ENCODE assay signal across 12 mouse cellular contexts in the genomic region with DNA sequence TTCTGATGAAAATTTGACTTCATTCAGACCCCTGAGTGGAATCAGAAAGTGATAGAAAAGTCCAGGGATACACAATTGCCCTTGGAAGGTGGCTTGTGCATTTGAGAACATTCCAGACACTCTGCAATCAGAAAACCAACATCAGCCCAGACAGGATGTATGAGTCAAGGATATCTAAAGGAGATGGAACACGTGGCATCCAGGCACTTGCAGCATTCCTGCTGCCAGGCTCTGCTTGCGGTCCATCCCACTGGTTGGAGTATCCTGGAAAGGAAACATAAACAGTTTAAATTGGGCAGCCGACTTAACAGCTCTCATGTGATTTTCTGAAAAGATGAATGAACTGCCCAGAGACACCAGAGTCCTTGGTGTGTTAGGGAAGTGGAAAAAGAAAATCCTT.
A peak's percentile ranks its signal among the peaks of the same experiment; 100 is the strongest.
DNase-seq lines count a peak whose midpoint lies in the region; ATAC-seq and TF ChIP-seq lines count a peak whose summit lies in the region.
"Had no signal": no experiment of that assay in that cellular context is flagged by ENCODE, and none has a peak within 500 bp of the region (broad histone marks: within the 10 kb centered on the region; RNA-seq: fewer than 3 reads in every experiment).

No protein-coding gene starts in this region.

- no peak overlapping the region for H3K9ac ChIP-seq in lung, embryonic 14.5 days
- H3K9ac ChIP-seq in limb, embryonic 12.5 days (replicated peaks), result no peak overlapping the region

- DNase-seq in heart, embryonic 10.5 days (ENCODE audit: low spot score), result peak; percentile 78
- DNase-seq in heart, adult 11 months, result no peak
- DNase-seq in lung, embryonic 14.5 days, result peak; percentile 56
- DNase-seq in lung, postnatal 36 days, result no peak
- DNase-seq in embryo, embryonic 11 days, result peak; percentile 49
- DNase-seq in ovary, adult 18-20 months (ENCODE audit: low spot score), result no peak
- no peak for DNase-seq in cerebellum, postnatal 14 days
- DNase-seq: cerebellum, adult 9-10 months; gastrocnemius, postnatal 10 days had no signal

- H3K9me3 ChIP-seq in heart, embryonic 10.5 days, result no peaks in the 10 kb centered on the region
- no peaks in the 10 kb centered on the region for H3K9me3 ChIP-seq in lung, embryonic 14.5 days (ENCODE audit: low read depth, low read length)
- no peaks in the 10 kb centered on the region for H3K9me3 ChIP-seq in limb, embryonic 12.5 days

- no peak for TF ChIP-seq CTCF in lung, embryonic 14.5 days (IDR thresholded peaks at IDR 0.05; ENCODE audit: low read depth)

- no peaks in the 10 kb centered on the region for H3K36me3 ChIP-seq in heart, embryonic 10.5 days
- H3K36me3 ChIP-seq in lung, embryonic 14.5 days (ENCODE audit: insufficient read depth), result no peaks in the 10 kb centered on the region
- H3K36me3 ChIP-seq in limb, embryonic 12.5 days, result no peaks in the 10 kb centered on the region

- no peak overlapping the region for H3K4me3 ChIP-seq in heart, embryonic 10.5 days
- H3K4me3 ChIP-seq in lung, embryonic 14.5 days (ENCODE audit: low read depth, low read length), result no peak overlapping the region
- no peak overlapping the region for H3K4me3 ChIP-seq in limb, embryonic 12.5 days (replicated peaks)

- peak; percentile 65 for ATAC-seq in lung, embryonic 14.5 days (ENCODE audit: insufficient read depth)
- peak; percentile 56; the same call in 1 of the 2 replicates for ATAC-seq in limb, embryonic 12.5 days (ENCODE audit: insufficient number of reproducible peaks, insufficient read depth, low FRiP score, low TSS enrichment, low read depth)
- ATAC-seq: inflammation-experienced regulatory T-cells, adult 6 months; midbrain, embryonic 16.5 days had no signal

- peak overlapping the region; percentile 72; the same call in 1 of the 2 replicates for H3K27ac ChIP-seq in heart, embryonic 10.5 days
- no peak overlapping the region for H3K27ac ChIP-seq in lung, embryonic 14.5 days (ENCODE audit: low read depth)
- H3K27ac ChIP-seq in limb, embryonic 12.5 days, result no peak overlapping the region

- H3K27me3 ChIP-seq in heart, embryonic 10.5 days (ENCODE audit: insufficient read depth, poor library complexity, severe bottlenecking), result no peaks in the 10 kb centered on the region
- H3K27me3 ChIP-seq in lung, embryonic 14.5 days (ENCODE audit: insufficient read depth, low read length), result no peaks in the 10 kb centered on the region
- no peaks in the 10 kb centered on the region for H3K27me3 ChIP-seq in limb, embryonic 12.5 days

- 0 out of 2 replicates have a peak, but pooled peaks cover 10% of the 10 kb centered on the region for H3K4me1 ChIP-seq in heart, embryonic 10.5 days
- no peaks in the 10 kb centered on the region for H3K4me1 ChIP-seq in lung, embryonic 14.5 days (ENCODE audit: insufficient read depth)
- peaks cover 11% of the 10 kb centered on the region; the same call in 1 of the 2 replicates for H3K4me1 ChIP-seq in limb, embryonic 12.5 days (replicated peaks)

- H3K4me2 ChIP-seq in lung, embryonic 14.5 days, result no peak overlapping the region
- H3K4me2 ChIP-seq in limb, embryonic 12.5 days, result no peak overlapping the region

- whole genome bisulfite sequencing in heart, embryonic 10.5 days, result 20% methylated on average over 3 of the region's 3 CpGs
- 7% methylated on average over 3 of the region's 3 CpGs for WGBS in lung, embryonic 14.5 days
- WGBS in limb, embryonic 12.5 days, result 2% methylated on average over 3 of the region's 3 CpGs

Comparison
In these comparisons a context has a peak if more than half of its experiments do, and no peak if none do; other contexts are left out.
1. DNase-seq: peak in heart, embryonic 10.5 days (single experiment), lung, embryonic 14.5 days (single experiment) and embryo, embryonic 11 days (single experiment); none in heart, adult 11 months (single experiment), lung, postnatal 36 days (single experiment), ovary, adult 18-20 months (single experiment) and cerebellum, postnatal 14 days (0 of 2).